Mouse (Mus musculus) liver, embryonic 14.5 days (tissue): ENCODE measurements around the gene Tcp10c. TPM values are rescaled to one million over a fixed set of nuclear protein-coding genes. Genes with fewer than 3 reads are reported as not detected.
"Not testable (repeated sequence)": the region's sequence is repeated elsewhere in the genome, so short reads cannot be mapped to it uniquely, and the experiment has no call there.

ENCODE experiments used
- ATAC-seq: fragments of 200-750 bp; cut with Nextera tagmentation; 2 replicates; pipeline ENCODE4 v1.8.0; 2017; ENCODE audit warnings: moderate number of reproducible peaks, mild to moderate bottlenecking, moderate library complexity; ENCODE audit not compliant: insufficient read depth
- DNase-seq, 3 experiments: peaks; one replicate each; pipeline ENCODE4 v3.0.0-alpha.2; 2012 to 2013; ENCODE audit warnings: low read depth in 3 of 3, low spot score in 3 of 3
- H3K27ac ChIP-seq: fragments of 300-500 bp; sonication (generic); 2 replicates; pipeline ENCODE4 v1.5.1; 2014; ENCODE audit warnings: moderate library complexity, mild to moderate bottlenecking, control low read depth, inconsistent platforms
- H3K27me3 ChIP-seq: fragments of 300-500 bp; sonication (generic); 2 replicates; pipeline ENCODE4 v1.6.1; 2014; ENCODE audit warnings: mild to moderate bottlenecking, low read length, moderate library complexity; ENCODE audit not compliant: control insufficient read depth, insufficient read depth
- H3K36me3 ChIP-seq: fragments of 300-500 bp; sonication (generic); replicated peaks from 2 replicates; pipeline ENCODE4 v1.6.1; 2014; ENCODE audit warnings: low read depth; ENCODE audit not compliant: control insufficient read depth, insufficient read depth
- H3K4me1 ChIP-seq, 2 experiments: fragments of 200-500 bp in 1 of 2; fragments of 300-500 bp in 1 of 2; sonication (generic) in 1 of 2; replicated peaks; 2 replicates each; pipeline ENCODE4 v1.6.1; 2012 to 2014; ENCODE audit warnings: antibody characterized with exemption in 1 of 2, inconsistent platforms in 1 of 2, low read length in 1 of 2; ENCODE audit not compliant: control insufficient read depth in 2 of 2, insufficient read depth in 2 of 2
- H3K4me2 ChIP-seq: fragments of 300-500 bp; sonication (generic); 2 replicates; pipeline ENCODE4 v1.6.1; 2014; ENCODE audit warnings: low read depth, mild to moderate bottlenecking, control low read depth, moderate library complexity
- H3K4me3 ChIP-seq, 2 experiments: fragments of 200-500 bp in 1 of 2; fragments of 300-500 bp in 1 of 2; sonication (generic) in 1 of 2; 2 replicates each; pipeline ENCODE4 v1.5.1; 2012 to 2014; ENCODE audit warnings: low read depth in 2 of 2, low read length in 2 of 2, mild to moderate bottlenecking in 2 of 2, control low read depth in 1 of 2, inconsistent platforms in 1 of 2, moderate library complexity in 1 of 2; ENCODE audit not compliant: insufficient read depth in 1 of 2
- H3K9ac ChIP-seq: fragments of 300-500 bp; sonication (generic); replicated peaks from 2 replicates; pipeline ENCODE4 v1.6.1; 2014; ENCODE audit warnings: mild to moderate bottlenecking, control low read depth, moderate library complexity
- H3K9me3 ChIP-seq: fragments of 300-500 bp; sonication (generic); 2 replicates; pipeline ENCODE4 v1.6.1; 2016; ENCODE audit warnings: low read length, mixed read lengths; ENCODE audit not compliant: control insufficient read depth
- WGBS: fragments of 180-500 bp; shearing (Covaris S2); extraction: QIAGEN DNeasy Blood & Tissue Kit; methylation state at CpG from one replicate; pipeline ENCODE4 v1.1.7; 2014; ENCODE audit not compliant: insufficient replicate concordance; 5-methylcytosine and 5-hydroxymethylcytosine counted together
- polyA plus RNA-seq, 2 experiments: library from polyadenylated mRNA; depleted of rRNA in 1 of 2; stranded (reverse) in 1 of 2; unstranded in 1 of 2; fragments of >200 nt; fragmentation: Nextera tagmentation in 1 of 2; extraction: Ambion mirVana in 1 of 2; gene quantifications; 2 replicates each; pipeline versions ENCODE4 v1.2.1 to v1.2.3; 2012 to 2014

Tcp10c gene
- polyA plus RNA-seq, 2 experiments: not detected

DNA sequence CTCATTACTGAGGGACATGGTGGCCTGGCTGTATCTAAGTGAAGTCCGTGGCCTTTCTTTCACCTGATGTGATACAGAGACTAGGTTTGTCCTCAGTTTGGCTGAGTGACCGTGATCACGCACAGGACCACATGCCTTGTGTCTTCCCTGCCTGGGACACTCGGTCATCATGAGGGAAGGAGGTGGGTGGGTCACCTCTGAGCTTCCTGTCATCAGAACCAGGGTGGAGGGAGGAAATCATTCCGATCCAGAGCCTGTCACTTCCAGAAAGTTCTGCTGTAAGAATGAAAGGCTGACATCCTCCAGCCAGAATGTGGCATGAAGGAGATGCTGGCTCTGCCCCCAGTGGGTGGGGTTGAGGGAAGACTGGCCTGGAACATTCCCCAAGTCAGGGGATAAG, 45.6 kb downstream of the Tcp10c start:
- 59% methylated on average over 4 of the region's 5 CpGs for WGBS

GRCm38 (mm10) chr17:13402118-13402517, 47.7 kb downstream of the Tcp10c start:
- not testable (repeated sequence) for H3K4me3 ChIP-seq, H3K27ac ChIP-seq, H3K36me3 ChIP-seq, H3K27me3 ChIP-seq, H3K9ac ChIP-seq, ATAC-seq, H3K4me1 ChIP-seq, DNase-seq, H3K9me3 ChIP-seq, H3K4me2 ChIP-seq

More for the DNA sequence above, 45.6 kb downstream of the Tcp10c start:
- H3K9ac ChIP-seq, ATAC-seq, H3K4me1 ChIP-seq, H3K4me3 ChIP-seq, H3K27ac ChIP-seq, DNase-seq, H3K9me3 ChIP-seq, H3K4me2 ChIP-seq, H3K27me3 ChIP-seq, H3K36me3 ChIP-seq: not testable (repeated sequence)

- H3K4me1 ChIP-seq, ATAC-seq, H3K27ac ChIP-seq, H3K4me2 ChIP-seq, H3K4me3 ChIP-seq, H3K27me3 ChIP-seq, H3K9ac ChIP-seq, H3K36me3 ChIP-seq, DNase-seq, H3K9me3 ChIP-seq: not testable (repeated sequence)
- WGBS: 58% methylated on average over 5 of the region's 5 CpGs
These were observed 49.3 kb downstream of the Tcp10c start for GRCm38 (mm10) chr17:13403527-13404131.

GRCm38 (mm10) chr17:13406023-13406422, 51.7 kb downstream of the Tcp10c start:
- H3K27me3 ChIP-seq, H3K36me3 ChIP-seq, H3K4me3 ChIP-seq, ATAC-seq, DNase-seq, H3K4me1 ChIP-seq, H3K4me2 ChIP-seq, H3K27ac ChIP-seq, H3K9me3 ChIP-seq, H3K9ac ChIP-seq: not testable (repeated sequence)
- WGBS: 55% methylated on average over 3 of the region's 3 CpGs

DNA sequence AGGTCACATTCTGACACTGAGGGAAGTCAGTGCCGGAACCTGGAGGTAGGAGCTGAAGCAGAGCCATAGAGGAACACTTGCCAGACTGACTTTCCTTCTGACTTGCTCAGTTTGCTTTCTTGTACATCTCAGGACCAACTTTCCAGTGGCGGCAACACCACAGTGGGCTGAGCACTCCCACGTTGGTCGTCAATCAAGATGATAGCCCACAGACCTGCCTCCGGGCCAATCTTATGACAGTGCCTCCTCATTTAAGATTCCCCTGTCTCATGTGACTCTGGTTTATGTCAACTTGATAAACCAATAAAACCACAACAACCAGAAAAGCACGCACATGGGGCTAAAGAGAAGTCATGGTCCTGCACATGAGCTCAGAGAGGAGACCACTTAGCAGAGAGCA, 52.3 kb downstream of the Tcp10c start:
- not testable (repeated sequence) for H3K36me3 ChIP-seq, ATAC-seq
- 76% methylated on average over 5 of the region's 6 CpGs for WGBS

DNA sequence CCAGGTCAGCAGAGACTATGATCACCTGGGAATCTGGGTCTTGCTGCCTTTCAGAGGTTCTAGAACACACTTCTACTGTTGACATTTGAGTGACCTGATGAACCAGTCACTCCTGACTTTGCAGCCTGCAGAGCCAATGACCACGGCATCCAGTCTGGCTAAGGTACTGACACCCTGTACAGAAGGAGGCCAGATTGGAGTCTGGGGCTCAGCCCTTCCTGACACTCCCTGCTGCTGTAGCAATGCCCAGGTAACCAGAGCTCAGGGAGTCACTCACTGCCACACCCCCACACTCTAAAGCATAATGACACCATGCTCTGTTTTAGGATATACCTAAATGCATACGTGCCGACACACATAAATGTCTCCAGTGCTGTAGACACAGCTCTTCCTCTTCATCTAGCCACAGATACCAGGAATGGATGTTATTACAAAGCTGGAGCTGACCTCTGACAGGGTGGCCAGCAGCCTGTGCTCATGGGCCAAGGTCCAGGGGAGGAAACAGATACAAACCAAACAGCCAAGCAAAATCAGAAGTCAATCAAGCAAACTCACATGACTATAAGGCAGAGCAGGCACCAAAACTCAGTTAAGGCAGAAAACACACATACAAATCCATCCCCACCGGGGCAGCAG, 53.4 kb downstream of the Tcp10c start:
- ATAC-seq: 0 out of 2 replicates have a peak, but pooled peaks have one; percentile 39
- H3K4me1 ChIP-seq, H3K27ac ChIP-seq, H3K27me3 ChIP-seq, H3K9ac ChIP-seq, DNase-seq, H3K36me3 ChIP-seq, H3K9me3 ChIP-seq, H3K4me2 ChIP-seq, H3K4me3 ChIP-seq: not testable (repeated sequence)
- 81% methylated on average over 3 of the region's 4 CpGs for WGBS

More for the DNA sequence above, 52.3 kb downstream of the Tcp10c start:
- not testable (repeated sequence) for DNase-seq, H3K4me2 ChIP-seq, H3K9me3 ChIP-seq, H3K27me3 ChIP-seq, H3K4me1 ChIP-seq, H3K27ac ChIP-seq, H3K9ac ChIP-seq, H3K4me3 ChIP-seq

- not testable (repeated sequence) for H3K4me2 ChIP-seq, ATAC-seq, H3K4me3 ChIP-seq, H3K9ac ChIP-seq, H3K4me1 ChIP-seq, H3K9me3 ChIP-seq, DNase-seq, H3K27me3 ChIP-seq, H3K36me3 ChIP-seq, H3K27ac ChIP-seq
- WGBS: 80% methylated on average over 9 of the region's 11 CpGs
These were observed 53.9 kb downstream of the Tcp10c start for GRCm38 (mm10) chr17:13408257-13408633.

DNA sequence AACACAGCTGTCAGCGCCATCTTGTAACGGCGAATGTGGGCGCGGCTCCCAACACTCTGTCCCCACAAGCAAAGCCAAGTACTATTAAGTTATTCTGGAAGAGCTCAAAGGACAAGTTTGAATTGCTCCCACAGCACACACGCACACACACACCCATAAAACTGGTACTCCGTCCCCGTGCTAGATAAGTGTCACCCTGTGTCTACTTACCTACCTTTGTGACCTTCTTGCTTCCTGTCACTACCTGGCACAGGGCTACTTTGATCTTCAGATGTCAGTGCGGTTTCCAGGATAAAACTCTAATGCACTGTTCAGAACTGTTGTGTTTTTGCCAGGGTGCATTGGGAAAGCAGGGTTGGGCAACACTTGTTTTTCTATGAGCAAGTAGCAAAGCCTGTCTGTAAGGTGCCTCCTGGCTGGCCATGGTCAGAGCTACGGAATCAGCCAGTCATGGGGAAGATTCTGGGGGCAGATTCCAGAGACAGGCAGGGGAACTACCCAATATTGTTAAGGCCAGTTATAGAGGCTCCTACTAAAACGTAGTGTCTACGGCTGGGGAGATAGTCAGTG, 66.7 kb downstream of the Tcp10c start:
- not testable (repeated sequence) for H3K27me3 ChIP-seq, H3K27ac ChIP-seq, ATAC-seq, H3K4me1 ChIP-seq, DNase-seq, H3K4me2 ChIP-seq, H3K9ac ChIP-seq, H3K36me3 ChIP-seq, H3K9me3 ChIP-seq, H3K4me3 ChIP-seq
- 76% methylated on average over 9 of the region's 12 CpGs for WGBS
